Mouse (Mus musculus): Measurements from ENCODE around the gene Ptcd2.

Gene Ptcd2

GRCm38 (mm10) chr13:99344599-99345575 lies at the start of gene Ptcd2, which contains the start of gene Mrps27:
Gene Ptcd2 (minus strand): TSS chr13:99344705.
Gene Mrps27 (plus strand): TSS chr13:99344786.
- DNase-seq, result peak; percentile 98

GRCm38 (mm10) chr13:99393128-99393527 lies 48.6 kb upstream of the Ptcd2 start:
- no peak for DNase-seq

- DNase-seq, result no peak
Measured at GRCm38 (mm10) chr13:99391417-99391816, 46.9 kb upstream of the Ptcd2 start.

- no peak for DNase-seq
Measured at GRCm38 (mm10) chr13:99387901-99388811, 43.7 kb upstream of the Ptcd2 start.

- no peak for DNase-seq
Measured at GRCm38 (mm10) chr13:99386341-99386740, 41.8 kb upstream of the Ptcd2 start.

- no peak for DNase-seq
Measured at GRCm38 (mm10) chr13:99385911-99386310, 41.4 kb upstream of the Ptcd2 start.

DNA sequence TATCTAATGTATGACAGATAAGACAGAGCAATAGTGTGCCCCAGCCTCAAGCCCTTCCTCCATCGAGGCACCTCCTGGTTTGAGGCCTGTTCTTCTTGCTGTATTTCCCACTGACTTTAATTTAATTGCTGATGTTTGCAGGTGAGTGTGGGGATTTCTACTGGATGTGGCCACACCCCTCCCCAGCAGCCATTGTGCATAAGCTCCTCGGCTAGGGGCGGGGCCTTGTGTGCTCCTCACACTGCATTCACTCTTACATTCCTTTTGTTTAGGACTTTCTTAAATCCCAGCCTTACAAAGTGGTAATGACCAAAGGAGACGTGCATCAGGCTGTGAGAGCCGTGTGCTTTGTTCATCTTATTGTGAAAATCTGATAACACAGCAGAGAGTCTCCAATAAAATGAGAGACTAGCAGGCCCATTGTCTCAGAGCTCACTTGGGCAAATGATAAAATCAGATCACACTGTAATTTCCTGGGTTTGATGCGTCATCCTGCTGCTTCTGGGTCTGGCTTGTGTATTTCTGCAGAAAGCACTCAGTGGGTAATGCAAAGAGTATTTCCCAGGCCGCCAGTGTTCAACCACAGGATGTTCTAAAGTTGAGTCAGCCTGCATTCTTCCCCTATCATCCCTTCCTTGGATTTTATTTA lies 40.2 kb upstream of the Ptcd2 start:
- DNase-seq, result no peak

DNA sequence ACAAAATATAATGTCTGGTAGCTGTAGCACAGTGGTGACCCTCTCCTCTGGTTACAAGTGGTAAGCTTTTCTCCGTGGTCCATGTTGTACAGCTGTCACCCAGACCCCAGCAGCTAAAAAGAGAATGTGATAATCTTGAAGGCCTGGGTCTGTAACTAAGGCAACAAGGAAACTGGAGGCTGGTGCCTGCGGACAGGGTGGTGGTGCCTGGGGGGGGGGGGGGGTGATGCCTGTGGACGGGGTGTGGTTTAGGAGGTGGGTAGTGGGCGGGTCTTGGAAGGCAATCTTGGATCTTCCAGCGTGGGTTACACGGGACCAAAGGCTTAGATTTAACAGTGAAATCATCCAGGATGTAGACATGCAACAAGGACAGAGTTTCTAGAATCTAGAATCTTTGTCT lies 37.9 kb upstream of the Ptcd2 start:
- DNase-seq, result no peak

GRCm38 (mm10) chr13:99378223-99378622 lies 33.7 kb upstream of the Ptcd2 start:
- no peak for DNase-seq

DNA sequence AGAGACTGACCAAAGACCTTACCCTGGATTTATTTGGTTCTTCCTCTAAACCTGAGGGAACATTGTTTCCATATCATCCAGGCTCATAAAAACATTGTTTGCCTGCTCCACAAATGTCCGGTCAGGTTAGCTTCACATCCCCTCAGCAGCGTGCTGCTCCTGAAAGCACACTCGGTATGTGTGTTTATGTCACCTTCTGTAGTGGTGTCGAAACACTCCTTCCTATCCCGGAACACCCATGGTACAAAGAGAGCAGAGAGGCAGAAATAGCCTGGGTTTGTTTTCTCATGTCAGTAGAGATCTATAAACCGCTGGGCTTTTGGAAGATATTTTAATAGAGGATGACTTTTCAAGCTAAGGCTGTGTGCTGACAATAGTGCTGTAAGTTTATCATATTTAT lies 32.5 kb upstream of the Ptcd2 start:
- no peak for DNase-seq

- DNase-seq, result peak; percentile 81
Measured at GRCm38 (mm10) chr13:99375550-99375949, 31.0 kb upstream of the Ptcd2 start.

GRCm38 (mm10) chr13:99374191-99374590 lies 29.7 kb upstream of the Ptcd2 start:
- DNase-seq, result no peak

DNA sequence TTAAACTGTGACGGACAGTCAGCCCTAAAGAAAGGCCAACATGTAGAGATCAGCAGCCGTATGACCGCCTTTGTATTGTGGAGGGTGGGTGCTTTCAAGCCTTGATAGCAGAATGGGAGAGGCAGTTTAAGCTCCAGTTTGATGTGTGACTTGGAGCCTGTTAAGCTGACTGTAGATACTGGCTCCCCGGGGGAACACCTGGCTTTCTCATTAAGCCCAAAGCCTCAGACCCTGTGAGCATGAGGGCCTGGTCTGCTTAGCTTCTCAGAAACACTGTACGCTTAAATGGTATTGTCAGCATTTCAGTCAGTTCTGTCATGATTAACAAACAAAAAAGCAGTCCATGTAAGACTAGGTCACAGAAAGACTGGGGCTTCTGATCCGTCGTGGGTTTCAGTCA lies 29.2 kb upstream of the Ptcd2 start:
- DNase-seq, result no peak

DNA sequence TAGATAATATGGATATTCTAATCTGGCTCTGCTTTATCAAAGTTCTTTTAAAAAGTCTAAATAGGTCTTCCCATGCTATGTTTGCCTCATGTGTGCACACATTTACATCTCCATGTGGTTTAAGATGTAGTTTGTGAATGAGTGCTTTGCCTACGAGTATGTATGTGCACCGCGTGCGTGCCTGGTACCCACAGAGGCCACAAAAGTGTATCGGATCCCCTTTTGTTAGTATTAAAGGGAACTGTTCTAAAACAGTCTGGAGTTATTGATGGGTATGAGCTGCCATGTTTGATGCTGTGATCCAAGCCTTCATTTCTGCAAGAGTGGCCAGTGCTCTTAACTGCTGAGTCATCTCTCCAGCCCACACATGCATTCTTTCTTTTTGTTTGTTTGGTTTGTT lies 26.8 kb upstream of the Ptcd2 start:
- DNase-seq, result no peak

DNA sequence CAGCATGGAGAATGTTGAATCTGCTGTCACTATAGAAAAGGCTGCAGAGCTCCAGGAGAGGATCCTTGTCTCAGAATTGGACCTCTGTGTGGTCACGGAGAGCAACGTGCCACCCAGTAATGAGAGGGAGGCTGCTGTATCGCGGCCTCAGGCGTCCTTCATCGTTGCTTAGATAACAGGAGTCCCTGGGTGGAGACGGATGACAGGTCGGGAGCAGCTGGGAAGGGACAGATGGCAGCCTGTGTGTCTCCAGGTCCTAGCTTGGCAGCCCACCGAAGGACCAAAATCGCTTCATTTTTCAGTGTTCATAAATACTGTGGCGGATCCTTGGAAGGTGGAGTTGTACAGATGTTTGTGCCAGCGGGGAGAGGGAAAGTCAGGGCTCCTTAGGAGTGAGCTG lies 24.6 kb upstream of the Ptcd2 start:
- no peak for DNase-seq

DNA sequence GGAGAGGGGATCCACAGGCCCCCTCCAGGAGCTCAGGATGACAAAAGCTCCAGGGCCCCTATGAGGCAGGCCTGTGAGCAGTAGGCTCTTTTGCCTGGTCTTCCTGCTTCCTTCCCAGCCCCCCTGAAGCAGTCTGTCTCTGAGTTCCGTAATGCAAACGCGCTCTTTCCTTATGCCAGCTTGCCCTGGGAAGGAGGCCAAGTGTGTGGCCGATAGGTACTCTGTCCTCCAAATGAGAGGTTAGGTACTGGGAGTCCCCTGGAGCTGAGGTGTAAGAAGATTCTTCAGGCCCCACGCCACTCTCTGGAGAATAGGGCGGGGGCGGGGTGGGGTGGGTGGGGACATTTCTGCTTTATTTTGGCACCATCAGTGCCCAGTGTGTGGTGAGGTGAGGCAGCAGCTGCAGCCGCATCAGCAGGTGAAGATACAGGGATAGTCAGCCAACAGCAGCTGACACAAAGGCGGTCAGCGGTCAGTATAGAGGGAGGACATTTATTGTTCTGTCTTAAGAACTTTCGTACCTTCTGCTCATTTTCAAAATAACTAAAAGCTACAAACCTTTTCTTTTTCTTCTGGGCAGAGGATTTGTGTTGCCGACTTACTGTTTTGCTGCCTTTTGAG lies 23.2 kb upstream of the Ptcd2 start:
- no peak for DNase-seq

DNA sequence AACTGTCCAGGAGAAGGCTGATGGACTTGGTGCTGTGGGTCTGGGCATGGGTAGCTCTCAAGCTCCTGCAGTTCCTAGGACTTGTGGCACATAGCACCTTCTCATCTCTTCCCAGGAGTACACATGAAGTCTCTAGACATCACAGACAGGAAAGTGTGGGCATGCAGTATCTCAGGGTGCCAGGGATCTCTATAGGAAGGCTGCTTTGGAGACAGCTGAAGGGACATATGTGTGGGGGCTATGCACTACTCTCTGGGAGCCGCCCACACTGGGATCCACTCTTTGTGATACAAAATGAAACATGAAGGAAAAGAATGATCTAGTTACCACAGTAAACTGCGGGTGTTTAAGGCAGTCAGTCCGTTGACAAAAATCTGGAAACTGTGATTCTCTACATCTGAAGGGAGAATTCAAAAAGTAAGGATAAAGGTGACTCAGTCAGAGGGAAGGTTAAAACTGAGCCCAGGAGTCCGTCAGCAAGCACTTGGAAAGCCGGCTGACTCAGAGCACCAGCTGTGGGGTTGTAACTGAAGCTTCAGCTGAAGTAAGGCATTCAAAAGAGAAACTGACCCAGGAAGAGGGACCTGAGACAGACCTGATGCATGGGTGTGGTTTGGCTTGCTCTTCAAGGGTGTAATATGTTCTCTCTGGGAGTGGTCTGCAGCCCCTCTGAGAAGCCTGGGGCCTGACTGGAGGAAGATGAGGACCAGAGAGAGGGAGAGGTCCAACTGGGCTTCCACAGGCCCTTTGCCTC lies 22.1 kb upstream of the Ptcd2 start:
- DNase-seq, result no peak

DNA sequence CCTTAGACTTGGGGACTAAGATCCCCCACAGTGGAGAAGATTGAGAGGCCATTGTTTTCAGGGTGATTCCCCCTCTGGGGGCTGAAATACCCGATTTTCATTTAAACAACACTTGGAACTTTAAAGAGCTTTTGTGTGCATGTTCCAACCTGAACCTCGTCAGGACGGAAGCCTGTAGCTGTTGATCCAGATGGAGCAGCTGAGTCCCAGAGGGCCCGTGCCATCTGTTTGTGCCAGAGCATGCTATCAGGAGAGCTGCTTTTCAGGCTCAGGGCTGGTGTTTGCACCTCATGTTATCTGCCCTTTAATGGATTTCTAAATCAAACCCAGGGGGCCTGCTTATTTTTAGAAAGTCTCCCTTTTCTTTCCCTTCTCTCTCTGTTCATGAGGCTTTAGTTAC lies 19.4 kb upstream of the Ptcd2 start:
- DNase-seq, result no peak

DNA sequence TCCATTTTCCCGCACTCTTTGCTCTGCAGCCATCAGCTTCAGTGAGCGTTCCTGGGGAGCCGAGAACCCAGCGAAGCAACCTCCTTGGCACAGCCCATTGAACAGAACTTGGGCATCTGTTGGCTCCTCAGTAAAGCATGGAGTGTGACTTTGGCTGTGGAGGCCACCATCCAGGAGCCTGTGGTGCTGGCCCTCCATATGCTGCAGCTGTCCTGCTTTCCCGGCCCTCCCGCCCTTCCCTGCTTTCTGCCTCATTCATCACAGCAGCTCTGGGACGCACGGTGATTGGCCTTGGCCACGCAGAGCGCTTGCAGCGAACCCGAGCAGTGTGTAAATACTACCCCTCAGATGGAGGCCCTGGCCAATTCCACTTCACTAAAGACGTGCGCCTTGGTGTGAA lies 14.4 kb upstream of the Ptcd2 start:
- no peak for DNase-seq

- DNase-seq, result no peak
Measured at GRCm38 (mm10) chr13:99356428-99357265, 12.1 kb upstream of the Ptcd2 start.

DNA sequence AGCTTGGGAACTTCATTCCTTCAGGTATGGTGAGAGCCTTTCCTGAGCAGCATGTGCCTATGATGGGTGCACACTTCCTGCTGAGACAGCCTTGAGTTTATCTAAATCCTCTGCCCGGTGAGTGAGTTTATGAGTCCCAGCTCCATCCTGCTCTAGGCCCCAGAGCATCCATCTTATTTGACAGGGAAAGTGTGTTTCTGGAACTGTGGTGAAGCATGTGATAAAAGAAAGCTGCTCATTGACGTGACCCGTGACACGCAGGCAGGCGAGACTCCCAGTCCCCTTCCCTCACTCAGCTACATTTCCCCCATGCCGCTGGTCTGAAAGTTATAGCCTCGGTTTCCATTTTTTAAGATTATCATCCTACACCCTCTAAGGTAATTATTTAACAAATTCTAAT lies 11.4 kb upstream of the Ptcd2 start:
- DNase-seq, result no peak
